Mouse (Mus musculus) lung, adult 2 months (tissue): Measurements from ENCODE around the gene Gyg. TPM values are rescaled to one million over a fixed set of nuclear protein-coding genes. Genes with fewer than 3 reads are reported as not detected.
"Not testable (repeated sequence)": the region's sequence is repeated elsewhere in the genome, so short reads cannot be mapped to it uniquely, and the experiment has no call there.

Source experiments
- DNase-seq: peaks from one replicate; pipeline ENCODE4 v3.0.0; 2022
- H3K4me1 ChIP-seq: fragments of 200-500 bp; 2 replicates; pipeline ENCODE4 v1.6.1; 2011; ENCODE audit warnings: low read length; ENCODE audit not compliant: control insufficient read depth, insufficient read depth
- H3K4me3 ChIP-seq: fragments of 200-500 bp; replicated peaks from 2 replicates; pipeline ENCODE3; 2011; ENCODE audit warnings: low read depth, mild to moderate bottlenecking, control low read depth, low read length; ENCODE audit errors: extremely low read depth
- CTCF ChIP-seq: fragments of 200-500 bp; IDR thresholded peaks from 2 replicates; pipeline ENCODE4 v1.5.1; 2011; ENCODE audit warnings: mild to moderate bottlenecking, low read length, control low read depth; ENCODE audit not compliant: insufficient read depth
- POLR2A ChIP-seq: fragments of 200-500 bp; IDR thresholded peaks from 2 replicates; pipeline ENCODE4 v1.6.1; 2011; ENCODE audit warnings: low read depth, mild to moderate bottlenecking, control low read depth, low read length, borderline replicate concordance; ENCODE audit errors: extremely low read depth
- WGBS: fragments of 180-500 bp; shearing (Covaris S2); methylation state at CpG from one replicate; pipeline ENCODE4 v1.1.7; 2018; 5-methylcytosine and 5-hydroxymethylcytosine counted together
- polyA plus RNA-seq: library from polyadenylated mRNA; depleted of rRNA; stranded (reverse); fragments of >200 nt; gene quantifications from 2 replicates; pipeline ENCODE4 v1.2.3, GENCODE M21; 2012

The Gyg gene
- polyA plus RNA-seq, 1 experiment, result 99.0 TPM

DNA sequence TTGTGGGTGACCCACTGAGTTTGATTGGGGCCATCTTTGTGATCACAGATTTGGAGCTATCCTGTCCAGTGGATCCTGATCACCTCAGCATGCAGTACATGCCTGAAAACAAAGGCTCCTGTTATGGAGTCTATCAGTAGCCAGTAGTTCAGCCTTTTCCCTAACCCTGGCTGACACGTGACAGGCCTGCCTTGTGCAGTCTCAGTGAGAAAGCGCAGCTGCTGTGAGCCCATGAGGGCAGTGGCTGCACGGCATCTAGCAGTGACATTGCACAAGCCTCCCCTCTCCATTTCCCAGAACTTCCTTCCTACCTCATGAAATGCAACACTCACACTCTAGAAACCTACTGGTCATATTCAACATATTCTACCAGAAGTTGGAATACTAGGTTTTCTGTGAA, 20.6 kb downstream of the Gyg start:
- TF ChIP-seq CTCF, result no peak
- no peak for TF ChIP-seq POLR2A
- no peak for DNase-seq
- 85% methylated on average over 3 of the region's 3 CpGs for WGBS
- H3K4me1 ChIP-seq, result peaks cover 18% of the 10 kb centered on the region
- H3K4me3 ChIP-seq, result no peak overlapping the region

GRCm38 (mm10) chr3:20133745-20134144, 21.4 kb downstream of the Gyg start:
- TF ChIP-seq CTCF, result no peak
- TF ChIP-seq POLR2A, result no peak
- Histone ChIP-seq H3K4me1 (peaks cover 18% of the 10 kb centered on the region), H3K4me3 (no peak overlapping the region)
- WGBS, result 65% methylated on average over 1 of the region's 1 CpGs
- no peak for DNase-seq

GRCm38 (mm10) chr3:20132731-20133130, 22.4 kb downstream of the Gyg start:
- no peak for DNase-seq
- 51% methylated on average over 1 of the region's 1 CpGs for WGBS
- Histone ChIP-seq H3K4me3 (no peak overlapping the region), H3K4me1 (peaks cover 18% of the 10 kb centered on the region)
- no peak for TF ChIP-seq POLR2A
- TF ChIP-seq CTCF, result no peak

- TF ChIP-seq POLR2A (no peak), CTCF (no peak)
- WGBS, result 66% methylated on average over 2 of the region's 2 CpGs
- Histone ChIP-seq H3K4me1 (peaks cover 18% of the 10 kb centered on the region), H3K4me3 (no peak overlapping the region)
- DNase-seq, result no peak
These were observed 23.8 kb downstream of the Gyg start for GRCm38 (mm10) chr3:20131350-20131720.

- no peak for TF ChIP-seq CTCF
- TF ChIP-seq POLR2A, result no peak
- H3K4me1 ChIP-seq, result peaks cover 16% of the 10 kb centered on the region
- no peak for DNase-seq
- WGBS, result 59% methylated on average over 8 of the region's 8 CpGs
- no peak overlapping the region for H3K4me3 ChIP-seq
These were observed 24.4 kb downstream of the Gyg start for GRCm38 (mm10) chr3:20130456-20131349.

- H3K4me3 ChIP-seq, result no peak overlapping the region
- H3K4me1 ChIP-seq, result peaks cover 15% of the 10 kb centered on the region
- no peak for DNase-seq
- 81% methylated on average over 5 of the region's 5 CpGs for WGBS
- no peak for TF ChIP-seq CTCF
- no peak for TF ChIP-seq POLR2A
These were observed 25.6 kb downstream of the Gyg start for GRCm38 (mm10) chr3:20129491-20129890.

- DNase-seq, result no peak
- TF ChIP-seq CTCF (no peak), POLR2A (no peak)
- 71% methylated on average over 2 of the region's 2 CpGs for WGBS
- Histone ChIP-seq H3K4me1 (peaks cover 9% of the 10 kb centered on the region), H3K4me3 (no peak overlapping the region)
These were observed 28.0 kb downstream of the Gyg start for GRCm38 (mm10) chr3:20127047-20127595.

GRCm38 (mm10) chr3:20125604-20126003, 29.5 kb downstream of the Gyg start:
- TF ChIP-seq POLR2A (no peak), CTCF (no peak)
- Histone ChIP-seq H3K4me3 (no peak overlapping the region), H3K4me1 (peaks cover 4% of the 10 kb centered on the region; the same call in 1 of the 2 replicates)
- DNase-seq, result no peak
- WGBS, result 79% methylated on average over 5 of the region's 5 CpGs

DNA sequence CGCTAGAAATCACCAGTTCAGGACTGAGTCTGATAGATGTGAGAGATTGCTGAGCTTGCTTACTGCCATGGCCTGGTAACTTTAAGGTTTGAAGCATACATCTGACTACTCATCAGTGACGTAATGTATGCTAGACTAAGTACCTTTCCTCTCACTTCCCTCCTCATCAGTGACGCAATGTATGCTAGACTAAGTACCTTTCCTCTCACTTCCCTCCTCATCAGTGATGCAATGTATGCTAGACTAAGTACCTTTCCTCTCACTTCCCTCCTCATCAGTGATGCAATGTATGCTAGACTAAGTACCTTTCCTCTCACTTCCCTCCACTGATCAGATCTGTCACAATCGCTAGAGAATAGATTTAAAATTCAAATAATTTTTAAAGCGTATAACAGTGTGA, 33.5 kb downstream of the Gyg start:
- H3K4me3 ChIP-seq, H3K4me1 ChIP-seq, DNase-seq: not testable (repeated sequence)
- WGBS, result 75% methylated on average over 5 of the region's 5 CpGs

DNA sequence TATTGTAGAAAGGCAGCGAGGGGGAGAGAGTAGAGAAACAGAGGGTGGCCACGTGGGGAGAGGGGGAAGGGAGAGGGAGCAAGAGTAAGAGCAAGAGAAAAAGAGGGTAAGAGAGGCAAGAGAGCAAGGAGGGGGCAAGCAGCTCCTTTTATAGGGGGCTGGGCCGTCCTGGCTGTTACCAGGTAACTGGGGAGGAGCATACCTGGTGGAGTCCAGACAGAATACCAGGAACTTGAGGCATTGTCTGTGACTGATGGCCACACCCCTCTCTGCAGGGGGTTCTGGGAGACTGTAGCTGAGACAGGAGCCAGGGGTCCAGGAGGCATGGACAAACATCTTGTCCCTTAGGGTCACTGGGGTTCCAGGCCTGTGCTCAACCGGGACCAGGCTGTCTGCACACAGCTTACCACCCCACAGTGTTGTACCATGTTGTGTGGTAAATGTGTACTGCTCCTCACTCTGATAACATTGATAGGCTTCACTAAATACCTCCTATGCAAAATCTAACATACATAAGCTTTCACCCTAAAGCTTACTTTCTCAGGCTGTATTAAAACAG, 35.4 kb downstream of the Gyg start:
- no peak for DNase-seq
- no peak for TF ChIP-seq POLR2A
- H3K4me1 ChIP-seq, result no peaks in the 10 kb centered on the region
- WGBS, result 71% methylated on average over 4 of the region's 4 CpGs
- H3K4me3 ChIP-seq, result no peak overlapping the region

- whole genome bisulfite sequencing, result 88% methylated on average over 19 of the region's 19 CpGs
- Histone ChIP-seq H3K4me1 (no peaks in the 10 kb centered on the region), H3K4me3 (no peak overlapping the region)
- TF ChIP-seq POLR2A (no peak), CTCF (no peak)
- no peak for DNase-seq
These were observed 36.0 kb downstream of the Gyg start for GRCm38 (mm10) chr3:20119044-20119591.
